Mouse (Mus musculus): ENCODE results near the gene Armh2.

DNA sequence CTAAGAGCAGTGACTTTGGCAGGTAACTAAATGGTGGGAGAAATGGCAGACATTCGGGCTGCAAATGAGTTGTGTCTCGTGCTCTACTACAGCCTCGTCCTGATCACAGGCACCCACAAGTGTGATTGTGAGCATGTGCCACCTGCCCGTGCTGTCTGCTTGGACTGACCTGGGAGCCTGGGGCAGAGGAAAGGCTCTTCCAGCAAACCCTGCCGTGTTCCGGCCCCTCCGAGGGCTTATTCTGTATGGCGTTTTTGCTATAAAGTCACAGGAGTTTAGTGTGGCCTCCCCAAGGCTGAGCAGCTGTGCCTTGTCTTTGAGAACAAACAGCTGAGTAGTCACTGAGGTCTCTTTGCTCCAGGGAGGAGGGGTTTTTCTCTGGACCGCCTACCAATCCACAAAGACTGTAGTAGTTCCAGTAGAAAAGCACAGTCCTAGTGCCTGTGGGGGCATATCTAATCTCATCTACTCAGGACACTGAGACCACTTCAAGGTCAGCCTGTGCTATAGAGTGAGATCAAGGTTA lies 26.6 kb upstream of the Armh2 start:
- no peak for TF ChIP-seq POLR2A (IDR thresholded peaks at IDR 0.05; ENCODE audit: borderline replicate concordance, control insufficient read depth, low read depth, low read length)
- no peak for TF ChIP-seq CTCF (IDR thresholded peaks at IDR 0.05; ENCODE audit: control insufficient read depth, insufficient read depth, low read length)

Measured in bone marrow, adult 2 months (tissue).